Mouse (Mus musculus): ENCODE results near the gene Samd14. TPM values are rescaled to one million over a fixed set of nuclear protein-coding genes. Genes with fewer than 3 reads are reported as not detected.

Gene Samd14
- polyA plus RNA-seq, 1 experiment from 2014 or later = 106 TPM

GRCm38 (mm10) chr11:95026849-95027248 is 17.2 kb downstream of the Samd14 start:
- WGBS = 93% methylated on average over 6 of the region's 6 CpGs
- peaks cover 10% of the 10 kb centered on the region for H3K4me1 ChIP-seq
- peaks cover 44% of the 10 kb centered on the region for H3K36me3 ChIP-seq
- no peaks in the 10 kb centered on the region; the same call in 1 of the 2 replicates for H3K27me3 ChIP-seq (replicated peaks)
- H3K9me3 ChIP-seq = no peaks in the 10 kb centered on the region
- no peak for ATAC-seq (ENCODE audit: low FRiP score, low read depth)
- no peak overlapping the region for H3K4me2 ChIP-seq (replicated peaks)
- no peak overlapping the region for H3K27ac ChIP-seq
- H3K4me3 ChIP-seq = no peak overlapping the region
- H3K9ac ChIP-seq = no peak overlapping the region

GRCm38 (mm10) chr11:95027850-95028470 is 18.3 kb downstream of the Samd14 start:
- H3K27ac ChIP-seq = no peak overlapping the region

DNA sequence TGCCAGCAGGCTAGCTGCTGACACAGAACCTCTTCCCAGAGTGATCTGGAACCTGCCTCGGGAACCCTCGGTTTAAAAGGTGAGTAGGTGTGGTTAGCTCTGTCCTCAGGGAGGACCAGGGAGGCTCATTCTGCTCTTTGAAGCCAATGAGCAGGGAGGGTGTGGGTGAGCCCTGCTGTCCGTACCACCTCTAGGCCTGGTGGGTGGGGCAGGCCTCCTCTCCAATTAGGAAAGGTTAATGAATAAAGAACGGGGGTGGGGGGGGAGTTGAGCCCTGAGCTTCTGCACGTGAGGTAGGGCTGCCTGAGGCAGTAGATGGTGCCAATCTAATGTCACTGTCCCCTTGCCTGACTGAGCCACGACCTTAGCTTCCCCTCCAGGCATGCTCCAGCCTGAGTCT is 23.3 kb downstream of the Samd14 start:
- WGBS = 21% methylated on average over 6 of the region's 6 CpGs
- H3K9ac ChIP-seq = no peak overlapping the region

More at GRCm38 (mm10) chr11:95027850-95028470, 18.3 kb downstream of the Samd14 start:
- Histone ChIP-seq H3K4me2 (replicated peaks) (0 out of 2 replicates have a peak overlapping the region, but pooled peaks have one; percentile 9), H3K4me3 (no peak overlapping the region), H3K27me3 (replicated peaks) (no peaks in the 10 kb centered on the region; the same call in 1 of the 2 replicates), H3K9ac (no peak overlapping the region), H3K9me3 (no peaks in the 10 kb centered on the region), H3K4me1 (peaks cover 10% of the 10 kb centered on the region), H3K36me3 (peaks cover 33% of the 10 kb centered on the region)
- no peak for ATAC-seq (ENCODE audit: low FRiP score, low read depth)
- WGBS = 16% methylated on average over 13 of the region's 13 CpGs

GRCm38 (mm10) chr11:95033617-95034016 is 23.9 kb downstream of the Samd14 start:
- Histone ChIP-seq H3K36me3 (no peaks in the 10 kb centered on the region; the same call in 1 of the 2 replicates), H3K4me3 (no peak overlapping the region), H3K9ac (no peak overlapping the region), H3K27me3 (replicated peaks) (no peaks in the 10 kb centered on the region), H3K9me3 (no peaks in the 10 kb centered on the region), H3K4me2 (replicated peaks) (no peak overlapping the region), H3K4me1 (0 out of 2 replicates have a peak, but pooled peaks cover under 1% of the 10 kb centered on the region), H3K27ac (no peak overlapping the region)
- WGBS = 76% methylated on average over 14 of the region's 14 CpGs
- ATAC-seq (ENCODE audit: low FRiP score, low read depth) = no peak

More for the DNA sequence above, 23.3 kb downstream of the Samd14 start:
- H3K4me2 ChIP-seq (replicated peaks) = no peak overlapping the region
- no peak for ATAC-seq (ENCODE audit: low FRiP score, low read depth)
- peaks cover 7% of the 10 kb centered on the region for H3K4me1 ChIP-seq
- H3K4me3 ChIP-seq = no peak overlapping the region
- no peaks in the 10 kb centered on the region for H3K9me3 ChIP-seq
- H3K27ac ChIP-seq = no peak overlapping the region
- H3K27me3 ChIP-seq (replicated peaks) = no peaks in the 10 kb centered on the region; the same call in 1 of the 2 replicates
- no peaks in the 10 kb centered on the region; the same call in 1 of the 2 replicates for H3K36me3 ChIP-seq

DNA sequence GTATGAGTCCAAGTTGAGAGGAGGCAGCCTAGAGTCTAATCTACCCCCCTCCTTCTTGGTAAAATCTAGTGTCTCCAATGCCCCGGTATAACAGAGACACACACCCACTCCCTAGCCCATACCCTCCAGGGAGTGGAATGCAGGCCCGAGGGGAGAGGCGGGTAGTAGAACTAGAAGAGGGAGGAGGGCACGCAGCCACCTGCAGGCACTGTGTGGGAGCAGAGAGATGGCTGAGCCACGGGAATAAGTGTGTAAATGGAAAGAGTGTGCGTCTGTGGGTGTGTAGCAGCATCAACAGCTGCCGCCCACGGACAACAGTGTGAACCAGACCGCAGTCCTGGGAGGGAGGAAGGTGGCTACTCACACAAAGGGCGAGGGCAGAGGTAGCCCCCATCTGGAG is 25.2 kb downstream of the Samd14 start:
- Histone ChIP-seq H3K4me2 (replicated peaks) (no peak overlapping the region), H3K4me1 (no peaks in the 10 kb centered on the region), H3K9ac (no peak overlapping the region), H3K4me3 (no peak overlapping the region), H3K27ac (no peak overlapping the region), H3K9me3 (no peaks in the 10 kb centered on the region), H3K36me3 (no peaks in the 10 kb centered on the region; the same call in 1 of the 2 replicates), H3K27me3 (replicated peaks) (no peaks in the 10 kb centered on the region)
- WGBS = 74% methylated on average over 10 of the region's 10 CpGs
- ATAC-seq (ENCODE audit: low FRiP score, low read depth) = no peak

GRCm38 (mm10) chr11:95036521-95036920 is 26.8 kb downstream of the Samd14 start:
- WGBS = 95% methylated on average over 5 of the region's 5 CpGs
- ATAC-seq (ENCODE audit: low FRiP score, low read depth) = no peak
- Histone ChIP-seq H3K27me3 (replicated peaks) (no peaks in the 10 kb centered on the region), H3K4me2 (replicated peaks) (no peak overlapping the region), H3K4me1 (peaks cover 8% of the 10 kb centered on the region), H3K4me3 (no peak overlapping the region), H3K9ac (no peak overlapping the region), H3K27ac (no peak overlapping the region), H3K36me3 (no peaks in the 10 kb centered on the region; the same call in 1 of the 2 replicates), H3K9me3 (no peaks in the 10 kb centered on the region)

DNA sequence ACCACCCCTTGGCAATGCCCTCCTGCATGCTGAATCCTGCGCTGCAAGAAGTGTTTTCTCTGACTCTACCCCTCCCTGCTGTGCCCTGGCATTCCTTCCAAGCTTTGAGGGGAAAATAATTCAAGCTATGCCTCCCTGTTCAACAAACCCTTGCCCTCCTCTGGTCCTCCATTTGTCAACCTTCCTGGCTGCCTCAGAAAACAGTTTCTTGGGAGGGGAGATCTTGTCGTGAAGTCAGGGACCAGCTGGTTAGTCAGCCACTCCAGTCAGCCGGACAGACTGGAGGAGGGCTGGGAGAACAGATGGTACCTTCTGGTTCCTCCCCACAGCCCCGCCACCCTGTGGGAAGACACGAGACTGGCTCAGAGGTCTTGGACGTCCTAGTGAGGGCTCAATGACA is 27.6 kb downstream of the Samd14 start:
- Histone ChIP-seq H3K4me2 (replicated peaks) (no peak overlapping the region), H3K27ac (no peak overlapping the region)
- 58% methylated on average over 6 of the region's 6 CpGs for WGBS

GRCm38 (mm10) chr11:95038156-95038817 is 28.6 kb downstream of the Samd14 start:
- H3K27me3 ChIP-seq (replicated peaks) = no peaks in the 10 kb centered on the region
- no peaks in the 10 kb centered on the region for H3K9me3 ChIP-seq
- WGBS = 69% methylated on average over 14 of the region's 14 CpGs
- H3K4me1 ChIP-seq = peaks cover 14% of the 10 kb centered on the region
- ATAC-seq (ENCODE audit: low FRiP score, low read depth) = no peak
- H3K27ac ChIP-seq = no peak overlapping the region
- H3K4me2 ChIP-seq (replicated peaks) = no peak overlapping the region
- H3K4me3 ChIP-seq = no peak overlapping the region
- H3K9ac ChIP-seq = no peak overlapping the region
- no peaks in the 10 kb centered on the region for H3K36me3 ChIP-seq

More for the DNA sequence above, 27.6 kb downstream of the Samd14 start:
- Histone ChIP-seq H3K9me3 (no peaks in the 10 kb centered on the region), H3K27me3 (replicated peaks) (no peaks in the 10 kb centered on the region), H3K4me3 (no peak overlapping the region), H3K9ac (no peak overlapping the region), H3K4me1 (peaks cover 14% of the 10 kb centered on the region), H3K36me3 (no peaks in the 10 kb centered on the region)
- no peak for ATAC-seq (ENCODE audit: low FRiP score, low read depth)

- no peak for ATAC-seq (ENCODE audit: low FRiP score, low read depth)
- H3K4me2 ChIP-seq (replicated peaks) = no peak overlapping the region
- H3K27ac ChIP-seq = no peak overlapping the region
- H3K9ac ChIP-seq = no peak overlapping the region
- 83% methylated on average over 13 of the region's 13 CpGs for WGBS
- H3K9me3 ChIP-seq = no peaks in the 10 kb centered on the region
- peaks cover 14% of the 10 kb centered on the region for H3K4me1 ChIP-seq
- H3K4me3 ChIP-seq = no peak overlapping the region
- H3K36me3 ChIP-seq = no peaks in the 10 kb centered on the region
- no peaks in the 10 kb centered on the region for H3K27me3 ChIP-seq (replicated peaks)
These were observed 29.4 kb downstream of the Samd14 start for GRCm38 (mm10) chr11:95038818-95039655.

DNA sequence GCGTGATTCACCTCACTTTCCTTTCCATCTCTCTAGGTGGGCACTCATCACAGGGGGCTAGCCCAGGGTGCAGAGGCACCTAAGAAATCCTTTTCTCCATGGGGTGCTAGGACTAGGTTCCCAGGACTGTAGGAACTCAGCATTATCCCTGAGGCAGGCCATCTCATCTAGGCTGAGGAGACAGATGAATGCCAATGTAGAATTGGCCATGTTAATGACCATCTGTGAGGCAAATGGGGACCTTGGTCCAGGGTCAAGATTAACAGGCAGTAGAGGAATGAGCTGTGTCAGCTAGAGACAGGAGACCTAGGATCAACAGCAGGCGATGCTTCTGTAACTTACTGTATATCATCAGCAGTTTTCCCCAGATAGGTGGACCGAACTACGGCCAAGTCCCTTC is 30.1 kb downstream of the Samd14 start:
- H3K9ac ChIP-seq = no peak overlapping the region
- no peaks in the 10 kb centered on the region for H3K9me3 ChIP-seq
- H3K4me1 ChIP-seq = peaks cover 14% of the 10 kb centered on the region
- H3K27ac ChIP-seq = no peak overlapping the region
- no peak overlapping the region for H3K4me3 ChIP-seq
- no peaks in the 10 kb centered on the region for H3K36me3 ChIP-seq
- 84% methylated on average over 4 of the region's 4 CpGs for WGBS
- no peaks in the 10 kb centered on the region for H3K27me3 ChIP-seq (replicated peaks)
- ATAC-seq (ENCODE audit: low FRiP score, low read depth) = no peak
- no peak overlapping the region; the same call in 1 of the 2 replicates for H3K4me2 ChIP-seq (replicated peaks)

GRCm38 (mm10) chr11:95040491-95041138 is 30.9 kb downstream of the Samd14 start:
- ATAC-seq (ENCODE audit: low FRiP score, low read depth) = peak; percentile 15; the same call in 1 of the 2 replicates
- H3K27ac ChIP-seq = no peak overlapping the region
- H3K9me3 ChIP-seq = no peaks in the 10 kb centered on the region
- no peaks in the 10 kb centered on the region for H3K27me3 ChIP-seq (replicated peaks)
- under 1% methylated on average over 20 of the region's 20 CpGs for whole genome bisulfite sequencing
- peak overlapping the region; percentile 84 for H3K4me2 ChIP-seq (replicated peaks)
- peaks cover 14% of the 10 kb centered on the region for H3K4me1 ChIP-seq
- peak overlapping the region; percentile 64 for H3K9ac ChIP-seq
- H3K4me3 ChIP-seq = peak overlapping the region; percentile 69
- no peaks in the 10 kb centered on the region for H3K36me3 ChIP-seq

Data from neural tube, embryonic 12.5 days (tissue).